Mouse (Mus musculus): Measurements from ENCODE around the gene Apoc1.

Apoc1 gene

GRCm38 (mm10) chr7:19691873-19692865 is at the start of gene Apoc1:
Gene Apoc1 (minus strand): TSS chr7:19692660.
- peak; percentile 82 for DNase-seq

- DNase-seq, result peak; percentile 73
These were observed 49.0 kb upstream of the Apoc1 start for GRCm38 (mm10) chr7:19741329-19742031.

- peak; percentile 38 for DNase-seq
These were observed 47.8 kb upstream of the Apoc1 start for GRCm38 (mm10) chr7:19740269-19740668.

- peak; percentile 28 for DNase-seq
These were observed 46.3 kb upstream of the Apoc1 start for GRCm38 (mm10) chr7:19738771-19739170.

- no peak for DNase-seq
These were observed 44.1 kb upstream of the Apoc1 start for GRCm38 (mm10) chr7:19736389-19737057.

- DNase-seq, result no peak
These were observed 41.8 kb upstream of the Apoc1 start for GRCm38 (mm10) chr7:19734178-19734666.

- DNase-seq, result no peak
These were observed 34.1 kb upstream of the Apoc1 start for GRCm38 (mm10) chr7:19726541-19726940.

GRCm38 (mm10) chr7:19724167-19724566 is 31.7 kb upstream of the Apoc1 start:
- DNase-seq, result peak; percentile 55

GRCm38 (mm10) chr7:19722754-19723195 is 30.3 kb upstream of the Apoc1 start:
- peak; percentile 76 for DNase-seq

- no peak for DNase-seq
These were observed 26.7 kb upstream of the Apoc1 start for GRCm38 (mm10) chr7:19719200-19719599.

- DNase-seq, result no peak
These were observed 26.0 kb upstream of the Apoc1 start for GRCm38 (mm10) chr7:19718297-19718952.

GRCm38 (mm10) chr7:19717346-19717745 is 24.9 kb upstream of the Apoc1 start:
- no peak for DNase-seq

- no peak for DNase-seq
These were observed 24.4 kb upstream of the Apoc1 start for GRCm38 (mm10) chr7:19716822-19717221.

GRCm38 (mm10) chr7:19716055-19716682 is 23.7 kb upstream of the Apoc1 start:
- no peak for DNase-seq

- peak; percentile 100 for DNase-seq
These were observed 23.0 kb upstream of the Apoc1 start, which contains the start of gene Tomm40 for GRCm38 (mm10) chr7:19715239-19716054. Gene Tomm40 (minus strand): TSS chr7:19715438.

- no peak for DNase-seq
These were observed 22.4 kb upstream of the Apoc1 start for GRCm38 (mm10) chr7:19714836-19715235.

GRCm38 (mm10) chr7:19713598-19713997 is 21.1 kb upstream of the Apoc1 start:
- no peak for DNase-seq

- peak; percentile 45 for DNase-seq
These were observed 20.7 kb upstream of the Apoc1 start for GRCm38 (mm10) chr7:19713196-19713595.

GRCm38 (mm10) chr7:19712414-19712813 is 20.0 kb upstream of the Apoc1 start:
- DNase-seq, result peak; percentile 44

GRCm38 (mm10) chr7:19710650-19711049 is 18.2 kb upstream of the Apoc1 start:
- no peak for DNase-seq

GRCm38 (mm10) chr7:19705271-19705670 is 12.8 kb upstream of the Apoc1 start:
- DNase-seq, result no peak

Measured in lung, postnatal 10 days (tissue).